Mouse (Mus musculus) induced T-regulatory cell, adult 2 months (primary cell): Measurements from ENCODE around the gene Pard3b.

Source experiments
- DNase-seq: peaks from one replicate; pipeline ENCODE4 v3.0.0-alpha.2; 2012; ENCODE audit warnings: low read depth

The Pard3b gene

GRCm38 (mm10) chr1:62644631-62645278 lies 1006.1 kb downstream of the Pard3b start:
- no peak for DNase-seq

GRCm38 (mm10) chr1:62646812-62647211 lies 1008.2 kb downstream of the Pard3b start:
- no peak for DNase-seq

GRCm38 (mm10) chr1:62648116-62648515 lies 1009.5 kb downstream of the Pard3b start:
- no peak for DNase-seq

- DNase-seq: no peak
Measured at GRCm38 (mm10) chr1:62648591-62648990, 1010.0 kb downstream of the Pard3b start.

GRCm38 (mm10) chr1:62650491-62650890 lies 1011.9 kb downstream of the Pard3b start:
- DNase-seq: no peak

GRCm38 (mm10) chr1:62654436-62654835 lies 1015.8 kb downstream of the Pard3b start:
- no peak for DNase-seq

GRCm38 (mm10) chr1:62664960-62665645 lies 1026.5 kb downstream of the Pard3b start:
- no peak for DNase-seq

GRCm38 (mm10) chr1:62665771-62666730 lies 1027.4 kb downstream of the Pard3b start:
- DNase-seq: no peak

GRCm38 (mm10) chr1:62666780-62667179 lies 1028.2 kb downstream of the Pard3b start:
- no peak for DNase-seq

- DNase-seq: no peak
Measured at GRCm38 (mm10) chr1:62678611-62679344, 1040.2 kb downstream of the Pard3b start.

- no peak for DNase-seq
Measured at GRCm38 (mm10) chr1:62679466-62679865, 1040.8 kb downstream of the Pard3b start.

- no peak for DNase-seq
Measured at GRCm38 (mm10) chr1:62682456-62683385, 1044.1 kb downstream of the Pard3b start.

- DNase-seq: no peak
Measured at GRCm38 (mm10) chr1:62683498-62683897, 1044.9 kb downstream of the Pard3b start.

GRCm38 (mm10) chr1:62687511-62687910 lies 1048.9 kb downstream of the Pard3b start:
- DNase-seq: no peak

- DNase-seq: no peak
Measured at GRCm38 (mm10) chr1:62691175-62691574, 1052.6 kb downstream of the Pard3b start.
